Mouse (Mus musculus): ENCODE results near the gene Mrpl12.

GRCm38 (mm10) chr11:120484265-120484981, at the start of gene Mrpl12:
- TF ChIP-seq CTCF (IDR thresholded peaks at IDR 0.05; ENCODE audit: borderline replicate concordance, insufficient read depth, low read length): no peak
- TF ChIP-seq POLR2A (IDR thresholded peaks at IDR 0.05; ENCODE audit: low read depth, low read length): peak; percentile 80

Data from embryonic fibroblast, embryonic 13.5 days (primary cell).